9 mouse cellular contexts compared by ENCODE assay signal in the genomic region with DNA sequence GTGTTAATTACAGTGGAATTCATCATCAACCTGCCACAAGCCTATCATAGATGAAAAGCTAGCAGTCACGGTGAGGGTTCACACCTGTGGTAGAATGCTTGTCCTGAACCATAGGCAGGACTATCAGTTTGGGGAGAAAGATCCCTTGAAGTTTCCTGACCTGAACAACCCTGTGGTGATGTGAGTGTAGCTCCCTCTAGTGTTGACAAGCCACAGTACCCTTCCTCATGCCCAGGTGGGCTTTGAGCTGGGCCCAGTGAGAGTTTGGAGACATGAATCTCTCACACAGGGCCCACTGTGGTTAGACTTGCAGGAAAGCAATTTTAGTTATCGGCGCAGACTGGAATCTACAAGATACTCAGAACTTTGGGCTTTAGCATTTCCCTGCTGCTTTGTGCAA. TPM values are rescaled to one million over a fixed set of nuclear protein-coding genes. Genes with fewer than 3 reads are reported as not detected.
DNase-seq lines count a peak whose midpoint lies in the region; ATAC-seq and TF ChIP-seq lines count a peak whose summit lies in the region.
"Had no signal": no experiment of that assay in that cellular context is flagged by ENCODE, and none has a peak within 500 bp of the region (broad histone marks: within the 10 kb centered on the region; RNA-seq: fewer than 3 reads in every experiment).

No protein-coding gene starts in this region.

- H3K4me3 ChIP-seq in ES-E14 (ENCODE audit: insufficient read depth in 1 of 2, low read depth in 1 of 2, low read length in 2 of 2, poor library complexity in 1 of 2, severe bottlenecking in 1 of 2), result no peak overlapping the region
- H3K4me3 ChIP-seq in bone marrow macrophage, adult 2 months (ENCODE audit: insufficient read depth, low read length), result no peak overlapping the region
- H3K4me3 ChIP-seq in lung, adult 2 months (replicated peaks; ENCODE audit: extremely low read depth, low read depth, low read length), result no peak overlapping the region
- H3K4me3 ChIP-seq in thymus, adult 2 months (ENCODE audit: control insufficient read depth, insufficient read depth, low read length), result no peak overlapping the region
- H3K4me3 ChIP-seq: liver, embryonic 15.5 days had no signal

- DNase-seq in layer of hippocampus, adult 11-12 months (ENCODE audit: low spot score), result peak; percentile 51
- DNase-seq in layer of hippocampus, adult 9-10 months (ENCODE audit: low spot score), result no peak
- DNase-seq in ES-E14 (ENCODE audit: low read depth, low spot score), result peak; percentile 44
- DNase-seq in lung, adult 2 months, result peak; percentile 23
- peak; percentile 55 for DNase-seq in thymus, adult 2 months
- no peak for DNase-seq in ovary, adult 18-20 months (ENCODE audit: low spot score)

- no peak overlapping the region for H3K27ac ChIP-seq in ES-E14 (ENCODE audit: insufficient read depth, low read depth, low read length, poor library complexity, severe bottlenecking)
- no peak overlapping the region for H3K27ac ChIP-seq in bone marrow macrophage, adult 2 months (ENCODE audit: insufficient read depth, low read depth, low read length)
- H3K27ac ChIP-seq in thymus, adult 2 months (ENCODE audit: control insufficient read depth, insufficient read depth, low read length), result no peak overlapping the region
- H3K27ac ChIP-seq: liver, embryonic 15.5 days had no signal

- peak; percentile 56 to 74; a peak in 2 of 4 replicates for ATAC-seq in hematopoietic stem cell, adult 5-6 weeks (replicated peaks in 1 of 2; ENCODE audit: insufficient read depth in 1 of 2, low FRiP score in 2 of 2, low TSS enrichment in 1 of 2, low read depth in 1 of 2, poor library complexity in 2 of 2, severe bottlenecking in 2 of 2)

- 76% methylated on average over 3 of the region's 3 CpGs for WGBS in lung, adult 2 months
- WGBS in thymus, adult 2 months, result 78% methylated on average over 3 of the region's 3 CpGs

- no peaks in the 10 kb centered on the region; the same call in 1 of the 2 replicates for H3K36me3 ChIP-seq in ES-E14 (ENCODE audit: control insufficient read depth, insufficient read depth, low read length, poor library complexity, severe bottlenecking)
- no peaks in the 10 kb centered on the region for H3K36me3 ChIP-seq in thymus, adult 2 months (ENCODE audit: control insufficient read depth, insufficient read depth, low read length)
- H3K36me3 ChIP-seq: liver, embryonic 15.5 days had no signal

- no peak overlapping the region for H3K9ac ChIP-seq in ES-E14 (ENCODE audit: insufficient read depth, low read depth, low read length, poor library complexity, severe bottlenecking)
- H3K9ac ChIP-seq: liver, embryonic 15.5 days had no signal

- no peaks in the 10 kb centered on the region for H3K4me1 ChIP-seq in ES-E14 (ENCODE audit: control insufficient read depth in 2 of 2, insufficient read depth in 2 of 2, low read length in 2 of 2, poor library complexity in 1 of 2)
- H3K4me1 ChIP-seq in bone marrow macrophage, adult 2 months (ENCODE audit: control insufficient read depth, insufficient read depth, low read length), result no peaks in the 10 kb centered on the region
- H3K4me1 ChIP-seq in lung, adult 2 months (ENCODE audit: control insufficient read depth, insufficient read depth, low read length), result no peaks in the 10 kb centered on the region
- H3K4me1 ChIP-seq in thymus, adult 2 months (replicated peaks; ENCODE audit: control insufficient read depth, insufficient read depth, low read length), result no peaks in the 10 kb centered on the region

- H3K27me3 ChIP-seq in thymus, adult 2 months (ENCODE audit: control insufficient read depth, insufficient read depth, low read length), result no peaks in the 10 kb centered on the region
- H3K27me3 ChIP-seq: liver, embryonic 15.5 days had no signal

- no peaks in the 10 kb centered on the region for H3K9me3 ChIP-seq in ES-E14 (ENCODE audit: control insufficient read depth, insufficient read depth, low read depth, low read length)
- H3K9me3 ChIP-seq: liver, embryonic 15.5 days had no signal

- TF ChIP-seq CTCF in bone marrow macrophage, adult 2 months (IDR thresholded peaks at IDR 0.05; ENCODE audit: low read depth, low read length), result peak; percentile 74
- TF ChIP-seq CTCF in lung, adult 2 months (IDR thresholded peaks at IDR 0.05; ENCODE audit: insufficient read depth, low read length), result peak; percentile 61
- no peak for TF ChIP-seq CTCF in thymus, adult 2 months (IDR thresholded peaks at IDR 0.05; ENCODE audit: borderline replicate concordance, control insufficient read depth, extremely low read depth, insufficient read depth, low read length, poor library complexity)

- in situ Hi-C loops in ES-E14 (cut with MboI; ENCODE audit: low sequenced_read_pairs in 2 of 2, unreplicated experiment in 2 of 2), result no loop called here

- no peak for TF ChIP-seq POLR2A in bone marrow macrophage, adult 2 months (IDR thresholded peaks at IDR 0.05; ENCODE audit: borderline replicate concordance, low read depth, low read length)
- no peak for TF ChIP-seq POLR2A in lung, adult 2 months (IDR thresholded peaks at IDR 0.05; ENCODE audit: borderline replicate concordance, extremely low read depth, low read depth, low read length)
- TF ChIP-seq POLR2A in thymus, adult 2 months (IDR thresholded peaks at IDR 0.05; ENCODE audit: control insufficient read depth, extremely low read depth, insufficient read depth, low read length, poor library complexity), result no peak

TF ChIP-seq in ES-E14, 5 proteins besides CTCF, POLR2A, EP300 and RAD21:
- peak; percentile 28; the same call in 1 of the 2 replicates for TF ChIP-seq ZC3H11A (IDR thresholded peaks at IDR 0.05; ENCODE audit: borderline replicate concordance, low read depth, low read length)
- no peak for TF ChIP-seq ZNF384 (IDR thresholded peaks at IDR 0.05; ENCODE audit: low read depth, low read length)
- TF ChIP-seq CHD2 (IDR thresholded peaks at IDR 0.05; ENCODE audit: low read depth, low read length), result no peak

RNA-seq across cellular contexts. Expression of a gene that starts 39.5 kb away (rescaled TPM):
- 4.1 and 6.7 TPM in 2 replicates for total RNA-seq in ES-E14 (2012; rRNA removed)
- polyA plus RNA-seq in bone marrow macrophage, adult 2 months (2012; ENCODE audit: insufficient read depth, insufficient read length, missing spikeins), result 0.11 TPM in 1 of 2 replicates, not detected in the other
- total RNA-seq in hematopoietic stem cell, adult 5-6 weeks (2017), result 0.50 TPM in 1 of 2 replicates, not detected in the other
- 138 and 143 TPM in 2 replicates for polyA plus RNA-seq in lung, adult 2 months (2012; rRNA removed)
- polyA plus RNA-seq in thymus, adult 2 months (2012; rRNA removed), result 17.7 and 19.8 TPM in 2 replicates

Comparison
In these comparisons a context has a peak if more than half of its experiments do, and no peak if none do; other contexts are left out.
1. DNase-seq: peak in layer of hippocampus, adult 11-12 months (single experiment), ES-E14 (single experiment), lung, adult 2 months (single experiment) and thymus, adult 2 months (single experiment); none in layer of hippocampus, adult 9-10 months (single experiment) and ovary, adult 18-20 months (single experiment).
2. RNA of a gene that starts 39.5 kb away (polyA plus RNA-seq): 138 to 143 TPM in lung, adult 2 months and 17.7 to 19.8 TPM in thymus, adult 2 months; 0.11 TPM in bone marrow macrophage, adult 2 months; every median in the first group is over 10 times any median in the second.